Mouse (Mus musculus) myocyte (in vitro differentiated cells): ENCODE data around the gene Kcnj11.

ENCODE experiments used
- CEBPB ChIP-seq: IDR thresholded peaks from 2 replicates; pipeline ENCODE4 v1.6.1; 2011; ENCODE audit warnings: mild to moderate bottlenecking, moderate library complexity; ENCODE audit not compliant: poor library complexity, insufficient read depth, severe bottlenecking
- MYOD1 ChIP-seq, 3 experiments: IDR thresholded peaks; one replicate each; pipeline ENCODE4 v1.6.1; 2011; ENCODE audit warnings: control low read depth in 2 of 3, low read depth in 2 of 3, mild to moderate bottlenecking in 2 of 3, moderate library complexity in 1 of 3; ENCODE audit not compliant: insufficient read length in 2 of 3, control insufficient read depth in 1 of 3
- POLR2A ChIP-seq: IDR thresholded peaks from one replicate; pipeline ENCODE4 v1.6.1; 2011; ENCODE audit warnings: low read depth, mild to moderate bottlenecking, control low read depth, moderate library complexity; ENCODE audit not compliant: insufficient read length
- POLR2AphosphoS2 ChIP-seq: IDR thresholded peaks from one replicate; pipeline ENCODE4 v1.6.1; 2011; ENCODE audit warnings: low read depth, control low read depth; ENCODE audit not compliant: insufficient read length
- TCF3 ChIP-seq: IDR thresholded peaks from one replicate; pipeline ENCODE4 v1.6.1; 2011; ENCODE audit warnings: low read depth, control low read depth; ENCODE audit not compliant: insufficient read length

DNA sequence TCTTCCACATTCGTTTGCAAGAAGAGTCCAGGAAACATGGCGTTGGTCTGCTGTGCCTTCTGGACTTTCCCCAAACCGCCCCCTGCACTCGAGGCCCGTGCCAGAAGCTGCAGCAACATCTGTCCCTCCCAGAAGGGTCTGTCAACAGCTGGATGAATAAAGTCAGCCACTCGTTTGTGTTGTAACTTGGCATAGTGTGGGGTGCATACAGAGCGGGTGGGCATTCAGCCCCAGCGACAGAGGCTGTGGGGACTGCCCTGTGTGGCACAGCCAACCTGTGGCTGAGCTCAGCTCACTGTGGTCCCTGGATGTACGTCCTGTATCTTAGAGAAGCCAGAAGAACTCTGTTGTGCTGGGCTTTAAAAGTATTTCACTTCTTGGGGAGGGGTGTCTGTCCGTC, 16.5 kb downstream of the Kcnj11 start:
- TF ChIP-seq TCF3 (no peak), POLR2AphosphoS2 (no peak), MYOD1 (IDR thresholded peaks at IDR 0.05; ENCODE audit: control insufficient read depth in 1 of 3, insufficient read length in 2 of 3, low read depth in 2 of 3) (no peak), CEBPB (no peak), POLR2A (no peak)
